Mouse (Mus musculus) MEL (cell line): ENCODE results near the gene Gm19345. TPM values are rescaled to one million over a fixed set of nuclear protein-coding genes. Genes with fewer than 3 reads are reported as not detected.
A peak's percentile ranks its signal among the peaks of the same experiment; 100 is the strongest.

Experiments used
- DNase-seq: peaks from one replicate; pipeline ENCODE4 v3.0.0; 2011; ENCODE audit warnings: low read depth, low spot score
- H3K27ac ChIP-seq: 2 replicates; pipeline ENCODE4 v1.5.1; 2012; ENCODE audit warnings: low read depth, mild to moderate bottlenecking, control low read depth, low read length, moderate library complexity; ENCODE audit not compliant: control insufficient read depth
- H3K27me3 ChIP-seq, 2 experiments: fragments of 150-350 bp in 1 of 2; sonication (generic) in 1 of 2; 2 replicates each; pipeline ENCODE4 v1.6.1; 2012; ENCODE audit warnings: low read length in 2 of 2, mild to moderate bottlenecking in 2 of 2, improper control_type of control experiment in 1 of 2, moderate library complexity in 1 of 2; ENCODE audit not compliant: insufficient read depth in 2 of 2, control insufficient read depth in 1 of 2
- H3K36me3 ChIP-seq, 2 experiments: 2 replicates each; pipeline ENCODE4 v1.6.1; 2012 to 2014; ENCODE audit warnings: low read length in 2 of 2, improper control_type of control experiment in 1 of 2, inconsistent platforms in 1 of 2, mild to moderate bottlenecking in 1 of 2; ENCODE audit not compliant: insufficient read depth in 2 of 2, control insufficient read depth in 1 of 2
- H3K4me1 ChIP-seq, 2 experiments: fragments of 150-350 bp in 1 of 2; sonication (generic) in 1 of 2; 2 replicates each; pipeline ENCODE4 v1.6.1; 2012; ENCODE audit warnings: low read length in 2 of 2, improper control_type of control experiment in 1 of 2, mild to moderate bottlenecking in 1 of 2; ENCODE audit not compliant: insufficient read depth in 2 of 2, control insufficient read depth in 1 of 2
- H3K4me3 ChIP-seq, 2 experiments: fragments of 150-350 bp in 1 of 2; sonication (generic) in 1 of 2; 2 replicates each; pipeline ENCODE4 v1.5.1; 2012; ENCODE audit warnings: low read depth in 2 of 2, low read length in 2 of 2, mild to moderate bottlenecking in 2 of 2, moderate library complexity in 2 of 2, control low read depth in 1 of 2, improper control_type of control experiment in 1 of 2; ENCODE audit not compliant: control insufficient read depth in 1 of 2, insufficient read depth in 1 of 2
- H3K79me2 ChIP-seq: 2 replicates; pipeline ENCODE4 v1.6.1; 2012; ENCODE audit warnings: mild to moderate bottlenecking, low read length, moderate library complexity; ENCODE audit not compliant: control insufficient read depth, poor library complexity, insufficient read depth
- H3K9ac ChIP-seq: 2 replicates; pipeline ENCODE4 v1.6.1; 2012; ENCODE audit warnings: low read depth, mild to moderate bottlenecking, control low read depth, low read length, moderate library complexity; ENCODE audit not compliant: control insufficient read depth, poor library complexity, severe bottlenecking
- H3K9me3 ChIP-seq: fragments of 150-350 bp; sonication (generic); replicated peaks from 2 replicates; pipeline ENCODE4 v1.6.1; 2012; ENCODE audit warnings: mild to moderate bottlenecking, low read length, improper control_type of control experiment, moderate library complexity; ENCODE audit not compliant: insufficient read depth
- BHLHE40 ChIP-seq: IDR thresholded peaks from 2 replicates; pipeline ENCODE4 v1.6.1; 2012; ENCODE audit warnings: low read depth, mild to moderate bottlenecking, inconsistent platforms, low read length, improper control_type of control experiment, borderline replicate concordance
- CHD2 ChIP-seq: IDR thresholded peaks from 2 replicates; pipeline ENCODE4 v1.6.1; 2011; ENCODE audit warnings: low read length, improper control_type of control experiment
- CTCF ChIP-seq, 3 experiments: IDR thresholded peaks in 2 of 3; conservative IDR thresholded peaks in 1 of 3; 2 replicates each; pipeline ENCODE4 v1.5.1; 2011 to 2012; ENCODE audit warnings: low read length in 3 of 3, low read depth in 2 of 3, mild to moderate bottlenecking in 2 of 3, improper control_type of control experiment in 1 of 3, inconsistent platforms in 1 of 3, mixed read lengths in 1 of 3, moderate library complexity in 1 of 3; ENCODE audit not compliant: control insufficient read depth in 1 of 3, insufficient read depth in 1 of 3, poor library complexity in 1 of 3, severe bottlenecking in 1 of 3
- ELF1 ChIP-seq: IDR thresholded peaks from 2 replicates; pipeline ENCODE4 v1.6.1; 2014; ENCODE audit warnings: low read depth, mild to moderate bottlenecking, inconsistent platforms, low read length, improper control_type of control experiment, moderate library complexity
- ETS1 ChIP-seq: IDR thresholded peaks from 2 replicates; pipeline ENCODE4 v1.6.1; 2012; ENCODE audit warnings: low read depth, mild to moderate bottlenecking, inconsistent platforms, low read length, improper control_type of control experiment, moderate library complexity
- GABPA ChIP-seq: IDR thresholded peaks from 2 replicates; pipeline ENCODE4 v1.6.1; 2012; ENCODE audit warnings: low read depth, mild to moderate bottlenecking, inconsistent platforms, low read length, improper control_type of control experiment, moderate library complexity
- GATA1 ChIP-seq: IDR thresholded peaks from 2 replicates; pipeline ENCODE4 v1.6.1; 2011; ENCODE audit warnings: low read depth, low read length, improper control_type of control experiment
- HCFC1 ChIP-seq: IDR thresholded peaks from 2 replicates; pipeline ENCODE4 v1.6.1; 2012; ENCODE audit warnings: low read depth, mild to moderate bottlenecking, inconsistent platforms, low read length, improper control_type of control experiment, moderate library complexity
- JUND ChIP-seq: IDR thresholded peaks from 2 replicates; pipeline ENCODE4 v1.6.1; 2011; ENCODE audit warnings: low read depth, mild to moderate bottlenecking, improper control_type of control experiment, low read length
- MAFK ChIP-seq: IDR thresholded peaks from 2 replicates; pipeline ENCODE4 v1.6.1; 2011; ENCODE audit warnings: low read depth, mild to moderate bottlenecking, low read length, improper control_type of control experiment, borderline replicate concordance
- MAX ChIP-seq: IDR thresholded peaks from 2 replicates; pipeline ENCODE4 v1.6.1; 2011; ENCODE audit warnings: low read length, improper control_type of control experiment
- MAZ ChIP-seq: IDR thresholded peaks from 2 replicates; pipeline ENCODE4 v1.6.1; 2012; ENCODE audit warnings: low read depth, mild to moderate bottlenecking, inconsistent platforms, low read length, improper control_type of control experiment
- MEF2A ChIP-seq: IDR thresholded peaks from 2 replicates; pipeline ENCODE4 v1.6.1; 2014; ENCODE audit warnings: low read depth, mild to moderate bottlenecking, inconsistent platforms, low read length, improper control_type of control experiment; ENCODE audit not compliant: poor library complexity, insufficient replicate concordance, severe bottlenecking; ENCODE audit errors: extremely low read depth
- MXI1 ChIP-seq: IDR thresholded peaks from 2 replicates; pipeline ENCODE4 v1.6.1; 2011; ENCODE audit warnings: mild to moderate bottlenecking, low read depth, low read length, improper control_type of control experiment
- NELFE ChIP-seq: IDR thresholded peaks from 2 replicates; pipeline ENCODE4 v1.6.1; 2011; ENCODE audit warnings: low read depth, low read length, improper control_type of control experiment
- POLR2A ChIP-seq, 2 experiments: IDR thresholded peaks; 2 replicates each; pipeline ENCODE4 v1.6.1; 2011 to 2012; ENCODE audit warnings: low read length in 2 of 2, mild to moderate bottlenecking in 2 of 2, control low read depth in 1 of 2, improper control_type of control experiment in 1 of 2, low read depth in 1 of 2, moderate library complexity in 1 of 2; ENCODE audit not compliant: control insufficient read depth in 1 of 2, insufficient read depth in 1 of 2, poor library complexity in 1 of 2
- POLR2AphosphoS5 ChIP-seq: IDR thresholded peaks from 2 replicates; pipeline ENCODE4 v1.6.1; 2012; ENCODE audit warnings: low read depth, borderline replicate concordance, mild to moderate bottlenecking, inconsistent platforms, low read length, moderate library complexity, mixed read lengths
- RAD21 ChIP-seq: IDR thresholded peaks from 2 replicates; pipeline ENCODE4 v1.6.1; 2011; ENCODE audit warnings: mild to moderate bottlenecking, low read depth, low read length, improper control_type of control experiment
- RCOR1 ChIP-seq: IDR thresholded peaks from 2 replicates; pipeline ENCODE4 v1.6.1; 2012; ENCODE audit warnings: low read depth, mild to moderate bottlenecking, inconsistent platforms, low read length, improper control_type of control experiment
- SIN3A ChIP-seq: IDR thresholded peaks from 2 replicates; pipeline ENCODE4 v1.6.1; 2012; ENCODE audit warnings: low read length, improper control_type of control experiment, inconsistent platforms
- SMC3 ChIP-seq: IDR thresholded peaks from 2 replicates; pipeline ENCODE4 v1.6.1; 2011; ENCODE audit warnings: low read depth, low read length, improper control_type of control experiment
- USF2 ChIP-seq, 2 experiments: IDR thresholded peaks; 2 replicates each; pipeline ENCODE4 v1.6.1; 2011 to 2012; ENCODE audit warnings: improper control_type of control experiment in 2 of 2, low read length in 2 of 2, borderline replicate concordance in 1 of 2, inconsistent platforms in 1 of 2, low read depth in 1 of 2, mild to moderate bottlenecking in 1 of 2; ENCODE audit not compliant: insufficient read depth in 1 of 2
- ZC3H11A ChIP-seq: IDR thresholded peaks from 2 replicates; pipeline ENCODE4 v1.6.1; 2012; ENCODE audit warnings: low read depth, mild to moderate bottlenecking, inconsistent platforms, low read length, improper control_type of control experiment
- ZMIZ1 ChIP-seq: IDR thresholded peaks from 2 replicates; pipeline ENCODE4 v1.6.1; 2012; ENCODE audit warnings: low read depth, mild to moderate bottlenecking, inconsistent platforms, low read length, improper control_type of control experiment, moderate library complexity
- polyA plus RNA-seq, 2 experiments: library from polyadenylated mRNA; stranded (reverse) in 1 of 2; unstranded in 1 of 2; fragments of >175 nt in 1 of 2; fragments of >200 nt in 1 of 2; gene quantifications; 2 replicates each; pipeline versions ENCODE4 v1.2.1 to v1.2.4; 2012; ENCODE audit warnings: low replicate concordance in 2 of 2, low read depth in 1 of 2; ENCODE audit not compliant: insufficient read length in 2 of 2, insufficient read depth in 1 of 2, missing spikeins in 1 of 2
- total RNA-seq: library from RNA; depleted of rRNA; stranded (reverse); fragments of 300-350 nt; gene quantifications from 2 replicates; pipeline ENCODE4 v1.2.3, GENCODE M21; 2012

The Gm19345 gene
- total and polyA plus RNA-seq, 3 experiments = not detected

DNA sequence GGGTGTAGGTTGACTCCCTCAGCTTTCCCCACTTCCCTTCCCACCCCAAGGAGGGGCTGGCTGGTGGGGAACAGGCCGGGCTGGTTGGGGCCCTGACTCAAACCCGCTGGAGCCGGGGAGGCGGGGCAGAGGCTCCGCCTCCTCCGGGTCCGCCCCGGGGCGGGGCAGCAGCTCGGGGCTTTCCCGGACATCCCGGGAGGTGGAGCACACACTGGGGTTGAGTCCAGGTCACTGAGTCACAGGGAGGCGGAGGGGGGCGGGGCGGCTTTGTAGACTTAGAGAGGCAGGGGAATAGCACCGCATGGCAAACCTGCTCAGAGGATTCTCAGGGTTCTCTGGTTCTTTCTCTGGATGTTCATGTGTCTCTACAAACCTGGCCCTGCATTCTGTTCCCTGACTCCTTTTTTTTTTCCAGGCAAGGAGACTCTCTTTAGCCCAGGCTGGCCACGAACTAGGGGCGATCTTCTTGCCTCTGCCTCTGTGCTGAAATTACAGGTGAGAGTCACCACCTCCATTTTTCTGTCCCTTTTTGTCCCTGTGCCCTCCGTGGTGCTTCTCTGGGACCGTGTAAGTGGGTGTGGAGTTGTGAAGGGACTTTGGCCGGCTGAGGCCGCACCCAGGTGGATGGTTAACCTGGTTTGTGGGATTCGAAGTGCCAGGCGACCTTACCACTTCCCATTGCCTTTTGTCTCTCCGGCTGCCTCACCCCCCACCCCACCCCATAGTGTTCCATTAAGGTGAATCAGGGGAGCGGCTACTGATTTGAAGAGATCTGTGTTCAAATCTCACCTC is 27.4 kb upstream of the Gm19345 start:
- H3K36me3 ChIP-seq = peaks cover 0 to 10% of the 10 kb centered on the region in 2 experiments; a peak in 2 of 4 replicates
- TF ChIP-seq MAX (no peak), SIN3A (0 out of 2 replicates have a peak, but pooled peaks have one; percentile 57), MAZ (peak; percentile 89), HCFC1 (0 out of 2 replicates have a peak, but pooled peaks have one; percentile 45), ZMIZ1 (0 out of 2 replicates have a peak, but pooled peaks have one; percentile 59), JUND (peak; percentile 18; the same call in 1 of the 2 replicates), POLR2A (IDR thresholded peaks at IDR 0.05; ENCODE audit: control insufficient read depth in 1 of 2, insufficient read depth in 1 of 2, low read depth in 1 of 2, low read length in 2 of 2, poor library complexity in 1 of 2) (peak in 1 of 2 experiments; percentile 39; a peak in 1 of 4 replicates), ETS1 (0 out of 2 replicates have a peak, but pooled peaks have one; percentile 26), POLR2AphosphoS5 (no peak), MXI1 (peak; percentile 28; the same call in 1 of the 2 replicates), NELFE (peak; percentile 52; the same call in 1 of the 2 replicates), MEF2A (no peak), CHD2 (peak; percentile 49)
- peak overlapping the region; percentile 78 for H3K27ac ChIP-seq
- peak overlapping the region; percentile 76 for H3K9ac ChIP-seq
- H3K4me1 ChIP-seq = peaks cover 4 to 19% of the 10 kb centered on the region in 2 experiments
- peak; percentile 89 for DNase-seq
- peak overlapping the region; percentile 62 for H3K4me3 ChIP-seq
- no peaks in the 10 kb centered on the region for H3K27me3 ChIP-seq
- H3K9me3 ChIP-seq = no peaks in the 10 kb centered on the region
- no peaks in the 10 kb centered on the region; the same call in 1 of the 2 replicates for H3K79me2 ChIP-seq

DNA sequence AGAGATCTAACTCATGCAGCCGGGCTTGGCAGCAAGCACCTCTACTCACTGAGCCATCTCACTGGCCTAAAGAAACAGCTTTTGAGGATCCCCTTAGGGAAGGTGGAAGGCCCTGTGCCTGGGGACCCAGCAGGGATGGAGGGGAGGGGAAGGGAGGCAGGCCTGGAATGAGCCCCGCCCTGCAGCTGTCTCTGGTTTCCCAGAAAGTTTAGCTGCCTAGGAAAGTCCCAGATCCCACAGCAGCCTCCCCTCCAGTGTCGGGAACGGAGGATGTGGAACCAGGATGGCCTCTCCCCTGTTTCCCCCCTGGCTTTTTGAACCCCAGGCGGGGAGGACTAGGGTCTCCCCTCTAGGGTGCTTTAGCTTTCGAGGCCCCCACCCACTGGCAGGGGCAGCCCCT is 25.0 kb upstream of the Gm19345 start:
- no peak overlapping the region for H3K9ac ChIP-seq
- no peaks in the 10 kb centered on the region; the same call in 1 of the 2 replicates for H3K79me2 ChIP-seq
- no peak overlapping the region for H3K27ac ChIP-seq
- no peaks in the 10 kb centered on the region for H3K9me3 ChIP-seq
- no peaks in the 10 kb centered on the region for H3K27me3 ChIP-seq
- H3K4me3 ChIP-seq = no peak overlapping the region
- TF ChIP-seq MAX (no peak), CHD2 (no peak), NELFE (no peak), MAFK (no peak), JUND (no peak), SMC3 (no peak), RAD21 (no peak), ELF1 (no peak), ZC3H11A (no peak), BHLHE40 (no peak), GABPA (no peak), CTCF (IDR thresholded peaks at IDR 0.05 in 2 of 3, conservative IDR thresholded peaks at IDR 0.05 in 1 of 3; ENCODE audit: control insufficient read depth in 1 of 3, insufficient read depth in 1 of 3, low read depth in 2 of 3, low read length in 3 of 3, poor library complexity in 1 of 3, severe bottlenecking in 1 of 3) (no peak), RCOR1 (no peak), GATA1 (no peak), USF2 (IDR thresholded peaks at IDR 0.05; ENCODE audit: borderline replicate concordance in 1 of 2, insufficient read depth in 1 of 2, low read depth in 1 of 2, low read length in 2 of 2) (no peak), POLR2A (IDR thresholded peaks at IDR 0.05; ENCODE audit: control insufficient read depth in 1 of 2, insufficient read depth in 1 of 2, low read depth in 1 of 2, low read length in 2 of 2, poor library complexity in 1 of 2) (no peak), ETS1 (no peak)
- H3K36me3 ChIP-seq = peaks cover 0 to 14% of the 10 kb centered on the region in 2 experiments; a peak in 2 of 4 replicates
- H3K4me1 ChIP-seq = peaks cover 4 to 29% of the 10 kb centered on the region in 2 experiments
- no peak for DNase-seq
